Comparison of ENCODE assay signal across 12 mouse cellular contexts in genomic region chr2:91299156-91299555, GRCm38 (mm10). TPM values are rescaled to one million over a fixed set of nuclear protein-coding genes. Genes with fewer than 3 reads are reported as not detected.
DNase-seq lines count a peak whose midpoint lies in the region; ATAC-seq and TF ChIP-seq lines count a peak whose summit lies in the region.
"Had no signal": no experiment of that assay in that cellular context is flagged by ENCODE, and none has a peak within 500 bp of the region (broad histone marks: within the 10 kb centered on the region; RNA-seq: fewer than 3 reads in every experiment).

No protein-coding gene starts in this region.

- WGBS in forebrain, embryonic 10.5 days, result 54% methylated on average over 3 of the region's 3 CpGs
- 76% methylated on average over 3 of the region's 3 CpGs for WGBS in forebrain, embryonic 16.5 days
- 65% methylated on average over 3 of the region's 3 CpGs for WGBS in lung, adult 2 months
- 68% methylated on average over 3 of the region's 3 CpGs for WGBS in intestine, embryonic 16.5 days

- H3K36me3 ChIP-seq in forebrain, embryonic 10.5 days (replicated peaks), result peaks cover 11% of the 10 kb centered on the region
- no peaks in the 10 kb centered on the region for H3K36me3 ChIP-seq in forebrain, embryonic 16.5 days (ENCODE audit: control insufficient read depth, insufficient read depth)
- H3K36me3 ChIP-seq in intestine, embryonic 16.5 days (ENCODE audit: control insufficient read depth, insufficient read depth, low read length), result no peaks in the 10 kb centered on the region
- H3K36me3 ChIP-seq: stomach, embryonic 15.5 days had no signal

- H3K27ac ChIP-seq in forebrain, embryonic 10.5 days, result peak overlapping the region; percentile 42
- H3K27ac ChIP-seq in forebrain, embryonic 16.5 days (ENCODE audit: low read length), result no peak overlapping the region
- no peak overlapping the region for H3K27ac ChIP-seq in intestine, embryonic 16.5 days (ENCODE audit: low read length)
- H3K27ac ChIP-seq: stomach, embryonic 15.5 days had no signal

- no peak for ATAC-seq in forebrain, embryonic 16.5 days
- peak; percentile 65 for ATAC-seq in intestine, embryonic 16.5 days

- no peak overlapping the region for H3K4me2 ChIP-seq in forebrain, embryonic 16.5 days (ENCODE audit: low read length)
- no peak overlapping the region for H3K4me2 ChIP-seq in intestine, embryonic 16.5 days (ENCODE audit: low read depth, low read length)
- H3K4me2 ChIP-seq: midbrain, embryonic 11.5 days; stomach, embryonic 15.5 days had no signal

- H3K4me1 ChIP-seq in forebrain, embryonic 10.5 days, result peaks cover 8% of the 10 kb centered on the region
- H3K4me1 ChIP-seq in forebrain, embryonic 16.5 days (replicated peaks; ENCODE audit: control insufficient read depth, insufficient read depth, low read length), result no peaks in the 10 kb centered on the region
- no peaks in the 10 kb centered on the region for H3K4me1 ChIP-seq in lung, adult 2 months (ENCODE audit: control insufficient read depth, insufficient read depth, low read length)
- no peaks in the 10 kb centered on the region; the same call in 1 of the 2 replicates for H3K4me1 ChIP-seq in intestine, embryonic 16.5 days (ENCODE audit: control insufficient read depth, insufficient read depth, low read length)
- H3K4me1 ChIP-seq: stomach, embryonic 15.5 days had no signal

- DNase-seq in forebrain, embryonic 10.5 days (ENCODE audit: extremely low spot score, low spot score), result no peak
- DNase-seq in lung, adult 18-20 months, result peak; percentile 54 to 62
- DNase-seq in lung, adult 2 months, result no peak
- DNase-seq in lung, postnatal 4 days, result peak; percentile 49 to 76
- no peak for DNase-seq in embryo, embryonic 11 days
- no peak for DNase-seq in retina, postnatal 1 day
- DNase-seq: gastrocnemius, postnatal 36 days; kidney, adult 9 months had no signal

- no peaks in the 10 kb centered on the region for H3K27me3 ChIP-seq in forebrain, embryonic 10.5 days (ENCODE audit: poor library complexity, severe bottlenecking)
- H3K27me3 ChIP-seq in forebrain, embryonic 16.5 days (replicated peaks; ENCODE audit: control insufficient read depth, insufficient read depth, low read length), result no peaks in the 10 kb centered on the region
- H3K27me3 ChIP-seq in intestine, embryonic 16.5 days (replicated peaks; ENCODE audit: control insufficient read depth, insufficient read depth, low read length), result no peaks in the 10 kb centered on the region
- H3K27me3 ChIP-seq: stomach, embryonic 15.5 days had no signal

- no peak for TF ChIP-seq POLR2A in lung, adult 2 months (IDR thresholded peaks at IDR 0.05; ENCODE audit: borderline replicate concordance, extremely low read depth, low read depth, low read length)

- no peaks in the 10 kb centered on the region for H3K9me3 ChIP-seq in forebrain, embryonic 10.5 days
- H3K9me3 ChIP-seq in forebrain, embryonic 16.5 days (ENCODE audit: control insufficient read depth, low read length), result no peaks in the 10 kb centered on the region
- no peaks in the 10 kb centered on the region for H3K9me3 ChIP-seq in intestine, embryonic 16.5 days (ENCODE audit: control insufficient read depth, low read length)
- H3K9me3 ChIP-seq: stomach, embryonic 15.5 days had no signal

- no peak for TF ChIP-seq CTCF in lung, adult 2 months (IDR thresholded peaks at IDR 0.05; ENCODE audit: insufficient read depth, low read length)

- no peak overlapping the region for H3K4me3 ChIP-seq in forebrain, embryonic 10.5 days
- no peak overlapping the region for H3K4me3 ChIP-seq in forebrain, embryonic 16.5 days (replicated peaks; ENCODE audit: low read length)
- H3K4me3 ChIP-seq in lung, adult 2 months (replicated peaks; ENCODE audit: extremely low read depth, low read depth, low read length), result no peak overlapping the region
- H3K4me3 ChIP-seq in intestine, embryonic 16.5 days (ENCODE audit: low read length), result no peak overlapping the region
- H3K4me3 ChIP-seq: stomach, embryonic 15.5 days had no signal

- H3K9ac ChIP-seq in forebrain, embryonic 16.5 days (replicated peaks; ENCODE audit: low read depth, low read length), result no peak overlapping the region
- H3K9ac ChIP-seq in intestine, embryonic 16.5 days (ENCODE audit: low read depth, low read length), result no peak overlapping the region
- H3K9ac ChIP-seq: stomach, embryonic 15.5 days had no signal

RNA-seq across cellular contexts. Expression of gene Arfgap2, which starts 34.4 kb away (rescaled TPM):
- 97.5 and 99.0 TPM in 2 replicates for polyA plus RNA-seq in forebrain, embryonic 10.5 days (2016; fragmentation: Nextera tagmentation; extraction: Ambion mirVana)
- polyA plus RNA-seq in forebrain, embryonic 16.5 days (2015; fragmentation: Nextera tagmentation; extraction: Ambion mirVana), result 77.5 and 77.7 TPM in 2 replicates
- 29.1 and 44.4 TPM in 2 replicates for polyA plus RNA-seq in lung, adult 2 months (2012; rRNA removed)
- polyA plus RNA-seq in intestine, embryonic 16.5 days (2015; fragmentation: Nextera tagmentation; extraction: Ambion mirVana), result 68.4 and 73.1 TPM in 2 replicates

RNA-seq across cellular contexts. Expression of gene Pacsin3, which starts 43.4 kb away (rescaled TPM):
- 38.7 and 40.1 TPM in 2 replicates for polyA plus RNA-seq in forebrain, embryonic 10.5 days (2016; fragmentation: Nextera tagmentation; extraction: Ambion mirVana)
- 19.2 and 20.4 TPM in 2 replicates for polyA plus RNA-seq in forebrain, embryonic 16.5 days (2015; fragmentation: Nextera tagmentation; extraction: Ambion mirVana)
- 27.7 and 55.1 TPM in 2 replicates for polyA plus RNA-seq in lung, adult 2 months (2012; rRNA removed)
- polyA plus RNA-seq in intestine, embryonic 16.5 days (2015; fragmentation: Nextera tagmentation; extraction: Ambion mirVana), result 17.0 and 21.0 TPM in 2 replicates

Comparison
In these comparisons a context has a peak if more than half of its experiments do, and no peak if none do; other contexts are left out.
1. DNase-seq: peak in lung, adult 18-20 months (2 of 2) and lung, postnatal 4 days (2 of 2); none in forebrain, embryonic 10.5 days (single experiment), lung, adult 2 months (single experiment), embryo, embryonic 11 days (single experiment) and retina, postnatal 1 day (single experiment).